Mouse (Mus musculus) bone marrow, adult 2 months (tissue): ENCODE measurements around the gene Duoxa2.

ENCODE experiments used
- CTCF ChIP-seq: fragments of 200-500 bp; IDR thresholded peaks from 2 replicates; pipeline ENCODE4 v1.5.1; 2011; ENCODE audit warnings: low read length, control low read depth; ENCODE audit not compliant: control insufficient read depth, insufficient read depth
- POLR2A ChIP-seq: fragments of 200-500 bp; IDR thresholded peaks from 2 replicates; pipeline ENCODE4 v1.6.1; 2011; ENCODE audit warnings: low read depth, mild to moderate bottlenecking, control low read depth, low read length, borderline replicate concordance; ENCODE audit not compliant: control insufficient read depth

DNA sequence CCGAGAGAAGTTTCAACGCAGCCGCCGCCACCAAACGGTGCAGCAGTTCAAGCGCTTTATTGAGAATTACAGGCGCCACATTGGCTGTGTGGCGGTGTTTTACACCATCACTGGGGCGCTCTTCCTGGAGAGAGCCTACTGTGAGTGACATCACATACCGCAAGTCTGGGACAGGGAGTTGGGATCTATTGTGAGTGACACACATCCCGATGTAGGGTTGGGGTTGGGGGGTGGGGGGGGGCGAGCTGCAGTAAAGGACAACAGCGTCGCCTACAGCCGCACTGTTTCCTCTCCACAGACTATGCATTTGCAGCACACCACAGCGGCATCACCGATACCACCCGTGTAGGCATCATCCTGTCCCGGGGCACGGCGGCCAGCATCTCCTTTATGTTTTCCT lies 38.6 kb downstream of the Duoxa2 start:
- no peak for TF ChIP-seq CTCF
- no peak for TF ChIP-seq POLR2A
